Mouse (Mus musculus): ENCODE results near the gene Shcbp1l. TPM values are rescaled to one million over a fixed set of nuclear protein-coding genes. Genes with fewer than 3 reads are reported as not detected.

Shcbp1l gene
- 0.23 TPM for polyA plus RNA-seq (2017; shearing (Covaris generic))

GRCm38 (mm10) chr1:153424770-153425584, at the start of gene Shcbp1l:
Gene Shcbp1l, plus strand, starts transcription at chr1:153425162.

GRCm38 (mm10) chr1:153487500-153487879, 62.5 kb downstream of the Shcbp1l start, which contains the start of gene Dhx9:
Gene Dhx9, minus strand, starts transcription at chr1:153487660.

Other genes with a start within 250 kb of the Shcbp1l start
- 0.41 TPM for gene Lamc2, start 238.7 kb upstream of the Shcbp1l start, polyA plus RNA-seq (2017; shearing (Covaris generic))
- gene Lamc1, start 92.4 kb upstream of the Shcbp1l start, polyA plus RNA-seq (2017; shearing (Covaris generic)): 12.7 TPM
- gene Dhx9, start 62.5 kb downstream of the Shcbp1l start, polyA plus RNA-seq (2017; shearing (Covaris generic)): 47.7 TPM
- not detected for gene Npl, start 124.9 kb downstream of the Shcbp1l start, polyA plus RNA-seq (2017; shearing (Covaris generic))
- gene Rgs8, start 227.9 kb downstream of the Shcbp1l start, polyA plus RNA-seq (2017; shearing (Covaris generic)): not detected